Mouse (Mus musculus) CH12.LX (cell line): ENCODE data around the gene B4galt2.

Experiments used
- CTCF ChIP-seq, 2 experiments: IDR thresholded peaks in 1 of 2; conservative IDR thresholded peaks in 1 of 2; 2 replicates each; pipeline ENCODE4 v1.5.1; 2011 to 2012; ENCODE audit warnings: low read depth in 2 of 2, low read length in 2 of 2, improper control_type of control experiment in 1 of 2, inconsistent platforms in 1 of 2, mild to moderate bottlenecking in 1 of 2, moderate library complexity in 1 of 2
- ELF1 ChIP-seq: IDR thresholded peaks from 2 replicates; pipeline ENCODE4 v1.6.1; 2014; ENCODE audit warnings: low read depth, mild to moderate bottlenecking, inconsistent platforms, low read length, improper control_type of control experiment
- HCFC1 ChIP-seq: IDR thresholded peaks from 2 replicates; pipeline ENCODE4 v1.6.1; 2012; ENCODE audit warnings: low read depth, mild to moderate bottlenecking, inconsistent platforms, low read length, improper control_type of control experiment
- JUND ChIP-seq: conservative IDR thresholded peaks from 2 replicates; pipeline ENCODE4 v1.6.1; 2011; ENCODE audit warnings: low read depth, low read length, improper control_type of control experiment
- MAFK ChIP-seq: IDR thresholded peaks from 2 replicates; pipeline ENCODE4 v1.6.1; 2011; ENCODE audit warnings: low read length, improper control_type of control experiment; ENCODE audit not compliant: insufficient replicate concordance
- MEF2A ChIP-seq: IDR thresholded peaks from 2 replicates; pipeline ENCODE4 v1.6.1; 2014; ENCODE audit warnings: low read depth, mild to moderate bottlenecking, inconsistent platforms, low read length, improper control_type of control experiment, borderline replicate concordance
- POLR2A ChIP-seq: IDR thresholded peaks from 2 replicates; pipeline ENCODE4 v1.6.1; 2011; ENCODE audit warnings: low read depth, mild to moderate bottlenecking, improper control_type of control experiment, low read length
- RAD21 ChIP-seq: IDR thresholded peaks from 2 replicates; pipeline ENCODE4 v1.6.1; 2011; ENCODE audit warnings: low read depth, mild to moderate bottlenecking, low read length, improper control_type of control experiment, moderate library complexity
- TBP ChIP-seq: conservative IDR thresholded peaks from 2 replicates; pipeline ENCODE4 v1.6.1; 2011; ENCODE audit warnings: low read depth, low read length, improper control_type of control experiment
- TCF12 ChIP-seq: IDR thresholded peaks from 2 replicates; pipeline ENCODE4 v1.6.1; 2014; ENCODE audit warnings: low read depth, mild to moderate bottlenecking, inconsistent platforms, low read length, improper control_type of control experiment
- USF1 ChIP-seq: IDR thresholded peaks from 2 replicates; pipeline ENCODE4 v1.6.1; 2014; ENCODE audit warnings: low read depth, mild to moderate bottlenecking, inconsistent platforms, low read length, improper control_type of control experiment
- ZC3H11A ChIP-seq: IDR thresholded peaks from 2 replicates; pipeline ENCODE4 v1.6.1; 2012; ENCODE audit warnings: low read depth, mild to moderate bottlenecking, inconsistent platforms, low read length, improper control_type of control experiment
- ZNF384 ChIP-seq: IDR thresholded peaks from 2 replicates; pipeline ENCODE4 v1.6.1; 2012; ENCODE audit warnings: low read depth, low read length, improper control_type of control experiment, inconsistent platforms

- TF ChIP-seq ZNF384 (no peak), USF1 (no peak), POLR2A (no peak), CTCF (conservative IDR thresholded peaks at IDR 0.05 in 1 of 2, IDR thresholded peaks at IDR 0.05 in 1 of 2; ENCODE audit: low read depth in 2 of 2, low read length in 2 of 2) (no peak), ELF1 (no peak), TCF12 (no peak), JUND (no peak), MEF2A (no peak), RAD21 (no peak), TBP (no peak), HCFC1 (no peak), MAFK (no peak), ZC3H11A (no peak)
These were observed 51.2 kb downstream of the B4galt2 start for GRCm38 (mm10) chr4:117831920-117832691.
